Mouse (Mus musculus): ENCODE measurements around the gene Gpr35. TPM values are rescaled to one million over a fixed set of nuclear protein-coding genes. Genes with fewer than 3 reads are reported as not detected.

Gene Gpr35
- polyA plus RNA-seq, 1 experiment from 2014 or later, result 0.83 TPM

DNA sequence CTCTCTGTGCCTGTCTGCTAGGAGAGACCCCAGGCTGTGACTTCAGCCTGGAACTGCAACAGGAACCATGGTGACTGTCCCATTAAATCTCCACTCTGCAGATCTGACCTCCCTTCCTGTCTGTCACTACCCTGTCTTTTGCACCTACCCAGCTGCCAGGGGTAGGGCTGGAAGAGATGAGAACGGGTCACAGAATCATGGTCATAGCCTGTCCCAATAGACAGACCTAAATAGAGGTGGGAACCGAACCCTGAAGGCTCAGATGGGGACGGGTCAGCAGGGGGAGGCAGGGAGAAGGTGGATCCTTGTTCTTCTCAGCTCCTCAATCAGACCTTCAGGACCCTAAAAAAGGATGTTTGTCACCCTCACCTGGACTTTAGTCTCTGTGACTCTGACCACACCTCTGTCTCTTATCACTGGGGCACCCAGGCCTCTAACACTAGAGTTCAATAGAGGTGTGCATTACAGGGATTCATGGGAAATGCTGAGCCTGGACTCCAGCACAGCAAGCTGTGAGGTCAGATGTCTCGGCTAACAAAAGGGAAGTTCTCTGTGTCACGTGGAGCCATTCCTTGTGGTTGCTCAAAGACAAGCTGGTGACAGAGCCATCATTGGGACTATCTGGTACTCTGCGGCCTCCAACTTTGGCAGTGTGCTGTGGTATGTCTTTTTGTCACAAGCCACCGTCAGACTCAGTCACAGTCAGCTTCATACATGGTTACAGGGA is 30.0 kb upstream of the Gpr35 start:
- Histone ChIP-seq H3K27ac (ENCODE audit: low read length) (peak overlapping the region; percentile 82), H3K27me3 (ENCODE audit: control insufficient read depth, insufficient read depth, low read length) (no peaks in the 10 kb centered on the region), H3K36me3 (ENCODE audit: control insufficient read depth, insufficient read depth) (peaks cover 42% of the 10 kb centered on the region), H3K9me3 (replicated peaks; ENCODE audit: control insufficient read depth, low read length) (no peaks in the 10 kb centered on the region), H3K4me2 (ENCODE audit: low read depth, low read length) (no peak overlapping the region), H3K9ac (ENCODE audit: low read length) (no peak overlapping the region), H3K4me3 (ENCODE audit: low read length) (no peak overlapping the region), H3K4me1 (ENCODE audit: control insufficient read depth, insufficient read depth, low read length) (peaks cover 19% of the 10 kb centered on the region)
- WGBS, result 65% methylated on average over 7 of the region's 7 CpGs
- ATAC-seq (replicated peaks; ENCODE audit: extremely low read depth, insufficient read depth, low FRiP score), result peak; percentile 28

- H3K4me2 ChIP-seq (ENCODE audit: low read depth, low read length), result peak overlapping the region; percentile 19; the same call in 1 of the 2 replicates
- H3K9ac ChIP-seq (ENCODE audit: low read length), result 0 out of 2 replicates have a peak overlapping the region, but pooled peaks have one; percentile 4
- peaks cover 19% of the 10 kb centered on the region for H3K4me1 ChIP-seq (ENCODE audit: control insufficient read depth, insufficient read depth, low read length)
- peaks cover 33% of the 10 kb centered on the region for H3K36me3 ChIP-seq (ENCODE audit: control insufficient read depth, insufficient read depth)
- H3K4me3 ChIP-seq (ENCODE audit: low read length), result no peak overlapping the region
- peak; percentile 60 for ATAC-seq (replicated peaks; ENCODE audit: extremely low read depth, insufficient read depth, low FRiP score)
- H3K27ac ChIP-seq (ENCODE audit: low read length), result peak overlapping the region; percentile 82
- H3K27me3 ChIP-seq (ENCODE audit: control insufficient read depth, insufficient read depth, low read length), result no peaks in the 10 kb centered on the region
- no peaks in the 10 kb centered on the region for H3K9me3 ChIP-seq (replicated peaks; ENCODE audit: control insufficient read depth, low read length)
- 56% methylated on average over 4 of the region's 4 CpGs for WGBS
Measured at GRCm38 (mm10) chr1:92921496-92921895, 29.2 kb upstream of the Gpr35 start.

DNA sequence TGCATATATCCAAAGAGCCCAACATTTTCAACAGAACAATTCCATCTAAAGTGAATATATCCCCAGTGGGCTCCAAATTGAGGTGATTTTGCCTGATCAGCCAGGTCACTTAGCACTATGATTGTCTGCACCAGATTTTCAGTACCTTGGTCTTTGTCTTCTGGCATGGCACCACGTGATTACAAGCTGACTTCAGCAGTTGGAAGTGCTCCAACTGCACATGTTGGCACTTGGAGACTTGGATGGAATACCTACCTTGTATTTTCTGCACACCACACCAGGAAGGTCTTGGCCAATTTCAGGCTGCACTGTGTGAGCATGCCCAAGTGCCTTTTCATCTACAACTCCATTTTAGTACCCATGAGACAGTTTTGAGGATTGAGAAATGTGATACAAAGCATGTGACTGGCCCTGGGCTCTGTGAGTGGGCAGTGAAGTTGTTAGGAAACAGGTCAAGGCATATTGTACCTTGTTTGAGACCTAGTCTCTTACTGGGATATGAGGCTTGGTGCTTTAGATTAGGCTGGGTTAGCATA is 20.4 kb upstream of the Gpr35 start:
- Histone ChIP-seq H3K9ac (ENCODE audit: low read length) (no peak overlapping the region), H3K4me2 (ENCODE audit: low read depth, low read length) (no peak overlapping the region), H3K4me3 (ENCODE audit: low read length) (no peak overlapping the region), H3K27ac (ENCODE audit: low read length) (no peak overlapping the region), H3K4me1 (ENCODE audit: control insufficient read depth, insufficient read depth, low read length) (peaks cover 11% of the 10 kb centered on the region), H3K27me3 (ENCODE audit: control insufficient read depth, insufficient read depth, low read length) (0 out of 2 replicates have a peak, but pooled peaks cover 3% of the 10 kb centered on the region), H3K9me3 (replicated peaks; ENCODE audit: control insufficient read depth, low read length) (peaks cover 7% of the 10 kb centered on the region; the same call in 1 of the 2 replicates), H3K36me3 (ENCODE audit: control insufficient read depth, insufficient read depth) (no peaks in the 10 kb centered on the region)
- 10% methylated on average over 1 of the region's 1 CpGs for WGBS
- no peak for ATAC-seq (replicated peaks; ENCODE audit: extremely low read depth, insufficient read depth, low FRiP score)

GRCm38 (mm10) chr1:92933611-92934010 is 17.1 kb upstream of the Gpr35 start:
- no peak for ATAC-seq (replicated peaks; ENCODE audit: extremely low read depth, insufficient read depth, low FRiP score)
- H3K27me3 ChIP-seq (ENCODE audit: control insufficient read depth, insufficient read depth, low read length), result 0 out of 2 replicates have a peak, but pooled peaks cover under 1% of the 10 kb centered on the region

GRCm38 (mm10) chr1:92934182-92934827 is 16.4 kb upstream of the Gpr35 start, which contains the start of gene Capn10:
Gene Capn10 (plus strand): TSS chr1:92934376.
- Histone ChIP-seq H3K27ac (ENCODE audit: low read length) (peak within 1 kb of the TSS; percentile 99), H3K4me3 (ENCODE audit: low read length) (peak within 1 kb of the TSS; percentile 93), H3K4me1 (ENCODE audit: control insufficient read depth, insufficient read depth, low read length) (peaks cover 21% of the 10 kb centered on the region), H3K4me2 (ENCODE audit: low read depth, low read length) (peak within 1 kb of the TSS; percentile 94), H3K27me3 (ENCODE audit: control insufficient read depth, insufficient read depth, low read length) (no peaks in the 10 kb centered on the region), H3K36me3 (ENCODE audit: control insufficient read depth, insufficient read depth) (peaks cover 13% of the 10 kb centered on the region), H3K9ac (ENCODE audit: low read length) (peak within 1 kb of the TSS; percentile 86), H3K9me3 (replicated peaks; ENCODE audit: control insufficient read depth, low read length) (peaks cover 7% of the 10 kb centered on the region; the same call in 1 of the 2 replicates)
- ATAC-seq (replicated peaks; ENCODE audit: extremely low read depth, insufficient read depth, low FRiP score), result peak; percentile 99
- under 1% methylated on average over 45 of the region's 45 CpGs for WGBS

More at GRCm38 (mm10) chr1:92933611-92934010, 17.1 kb upstream of the Gpr35 start:
- Histone ChIP-seq H3K4me1 (ENCODE audit: control insufficient read depth, insufficient read depth, low read length) (peaks cover 21% of the 10 kb centered on the region), H3K27ac (ENCODE audit: low read length) (peak overlapping the region; percentile 99), H3K4me2 (ENCODE audit: low read depth, low read length) (peak overlapping the region; percentile 94), H3K4me3 (ENCODE audit: low read length) (peak overlapping the region; percentile 93), H3K9me3 (replicated peaks; ENCODE audit: control insufficient read depth, low read length) (peaks cover 7% of the 10 kb centered on the region; the same call in 1 of the 2 replicates), H3K9ac (ENCODE audit: low read length) (peak overlapping the region; percentile 86), H3K36me3 (ENCODE audit: control insufficient read depth, insufficient read depth) (peaks cover 8% of the 10 kb centered on the region)
- WGBS, result 75% methylated on average over 4 of the region's 4 CpGs

DNA sequence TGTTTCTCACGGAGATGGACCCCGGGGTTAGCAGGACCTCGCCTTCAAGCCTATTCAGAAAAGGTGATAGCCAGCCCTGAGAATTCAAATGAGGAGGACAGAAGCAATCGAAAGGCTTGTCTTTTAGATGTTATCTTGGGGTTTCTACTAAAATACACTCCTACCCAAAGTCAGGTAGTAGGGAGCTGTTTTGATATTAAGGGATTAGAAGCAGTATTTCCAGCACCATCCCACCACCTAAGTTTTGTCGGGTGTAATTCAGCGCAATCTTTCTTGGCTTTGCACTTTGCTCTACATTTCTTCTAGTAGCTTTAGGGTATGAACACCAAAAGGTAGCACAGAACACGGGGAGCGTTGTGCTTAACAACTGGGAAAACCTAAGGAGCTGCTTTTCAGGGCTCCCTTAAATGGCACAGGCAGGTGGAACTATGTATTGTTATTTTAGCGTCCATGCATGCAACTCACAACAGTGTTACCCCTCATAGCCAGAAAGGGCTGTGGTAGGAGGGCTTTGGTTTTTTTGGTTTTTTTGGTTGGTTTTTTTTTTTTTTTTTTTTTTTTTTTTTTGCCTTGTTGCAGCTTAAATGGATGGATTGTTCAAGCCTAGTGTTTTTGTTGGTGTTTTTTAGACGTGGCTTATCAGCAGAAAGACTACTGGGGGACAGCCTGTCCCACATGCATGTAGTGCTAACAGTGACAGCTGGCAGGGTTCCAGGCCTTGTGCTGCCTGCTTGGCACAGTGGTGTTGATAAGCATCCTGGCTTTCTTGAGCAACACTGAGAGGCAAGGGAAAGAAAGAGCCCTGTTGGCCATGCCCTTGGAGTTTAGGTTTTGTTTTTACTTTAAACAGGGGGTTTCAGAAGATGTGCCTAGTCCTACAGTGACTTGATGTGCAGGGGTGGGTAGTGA is 15.4 kb upstream of the Gpr35 start:
- H3K4me3 ChIP-seq (ENCODE audit: low read length), result peak overlapping the region; percentile 93
- H3K27ac ChIP-seq (ENCODE audit: low read length), result peak overlapping the region; percentile 99
- H3K36me3 ChIP-seq (ENCODE audit: control insufficient read depth, insufficient read depth), result peaks cover 19% of the 10 kb centered on the region
- H3K9me3 ChIP-seq (replicated peaks; ENCODE audit: control insufficient read depth, low read length), result peaks cover 7% of the 10 kb centered on the region; the same call in 1 of the 2 replicates
- H3K4me2 ChIP-seq (ENCODE audit: low read depth, low read length), result peak overlapping the region; percentile 94
- H3K9ac ChIP-seq (ENCODE audit: low read length), result peak overlapping the region; percentile 86
- H3K4me1 ChIP-seq (ENCODE audit: control insufficient read depth, insufficient read depth, low read length), result peaks cover 20% of the 10 kb centered on the region
- no peaks in the 10 kb centered on the region for H3K27me3 ChIP-seq (ENCODE audit: control insufficient read depth, insufficient read depth, low read length)
- 10% methylated on average over 10 of the region's 10 CpGs for WGBS
- ATAC-seq (replicated peaks; ENCODE audit: extremely low read depth, insufficient read depth, low FRiP score), result no peak

DNA sequence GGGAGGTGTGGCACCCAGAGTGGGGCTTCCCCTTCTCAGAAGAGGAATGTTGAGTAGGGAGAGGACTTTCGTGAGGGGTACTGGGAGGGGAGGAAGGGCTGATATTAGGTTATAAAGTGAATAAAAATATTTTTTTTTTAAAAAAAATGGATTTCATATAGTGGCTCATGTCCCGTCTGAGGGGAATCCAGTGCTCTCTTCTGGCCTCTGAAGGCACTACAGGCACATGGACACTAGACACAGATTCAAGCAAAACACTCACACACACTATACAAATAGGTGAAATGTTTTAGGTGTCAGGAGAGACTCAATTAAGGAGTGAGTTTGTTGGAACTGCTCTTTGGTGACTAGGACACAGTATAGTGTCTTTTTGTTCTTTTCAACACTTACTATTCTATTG is 14.7 kb upstream of the Gpr35 start:
- H3K27ac ChIP-seq (ENCODE audit: low read length), result peak overlapping the region; percentile 31
- H3K9ac ChIP-seq (ENCODE audit: low read length), result peak overlapping the region; percentile 30; the same call in 1 of the 2 replicates
- peak overlapping the region; percentile 93 for H3K4me3 ChIP-seq (ENCODE audit: low read length)
- H3K36me3 ChIP-seq (ENCODE audit: control insufficient read depth, insufficient read depth), result peaks cover 19% of the 10 kb centered on the region
- peaks cover 7% of the 10 kb centered on the region; the same call in 1 of the 2 replicates for H3K9me3 ChIP-seq (replicated peaks; ENCODE audit: control insufficient read depth, low read length)
- no peak for ATAC-seq (replicated peaks; ENCODE audit: extremely low read depth, insufficient read depth, low FRiP score)
- peaks cover 20% of the 10 kb centered on the region for H3K4me1 ChIP-seq (ENCODE audit: control insufficient read depth, insufficient read depth, low read length)
- peak overlapping the region; percentile 94 for H3K4me2 ChIP-seq (ENCODE audit: low read depth, low read length)
- 33% methylated on average over 2 of the region's 2 CpGs for WGBS
- H3K27me3 ChIP-seq (ENCODE audit: control insufficient read depth, insufficient read depth, low read length), result no peaks in the 10 kb centered on the region

- H3K9ac ChIP-seq (ENCODE audit: low read length), result no peak overlapping the region; the same call in 1 of the 2 replicates
- ATAC-seq (replicated peaks; ENCODE audit: extremely low read depth, insufficient read depth, low FRiP score), result no peak
- H3K4me2 ChIP-seq (ENCODE audit: low read depth, low read length), result peak overlapping the region; percentile 94
- no peaks in the 10 kb centered on the region for H3K27me3 ChIP-seq (ENCODE audit: control insufficient read depth, insufficient read depth, low read length)
- no peak overlapping the region for H3K27ac ChIP-seq (ENCODE audit: low read length)
- peaks cover 7% of the 10 kb centered on the region; the same call in 1 of the 2 replicates for H3K9me3 ChIP-seq (replicated peaks; ENCODE audit: control insufficient read depth, low read length)
- WGBS, result 91% methylated on average over 3 of the region's 3 CpGs
- H3K4me3 ChIP-seq (ENCODE audit: low read length), result no peak overlapping the region
- peaks cover 22% of the 10 kb centered on the region for H3K36me3 ChIP-seq (ENCODE audit: control insufficient read depth, insufficient read depth)
- peaks cover 20% of the 10 kb centered on the region for H3K4me1 ChIP-seq (ENCODE audit: control insufficient read depth, insufficient read depth, low read length)
Measured at GRCm38 (mm10) chr1:92936467-92936866, 14.2 kb upstream of the Gpr35 start.

Data from heart, embryonic 16.5 days (tissue).